Mouse (Mus musculus): ENCODE results near the gene Nmnat3.

- TF ChIP-seq EP300 (IDR thresholded peaks at IDR 0.05; ENCODE audit: low read depth) = no peak
- TF ChIP-seq CTCF (IDR thresholded peaks at IDR 0.05; ENCODE audit: low read depth) = no peak
Observed at GRCm38 (mm10) chr9:98329274-98330105, 42.3 kb downstream of the Nmnat3 start.

All from liver, embryonic 14.5 days (tissue).